Mouse (Mus musculus): ENCODE data around the gene Erc2.

Gene Erc2

GRCm38 (mm10) chr14:28165621-28166211, 543.5 kb downstream of the Erc2 start:
- in situ Hi-C loops (cut with MboI, MseI) = no loop called here

GRCm38 (mm10) chr14:28170711-28171110, 548.5 kb downstream of the Erc2 start:
- in situ Hi-C loops (cut with MboI, MseI) = no loop called here

- in situ Hi-C loops (cut with MboI, MseI) = no loop called here
These were observed 549.1 kb downstream of the Erc2 start for GRCm38 (mm10) chr14:28171364-28171763.

GRCm38 (mm10) chr14:28173736-28174135, 551.5 kb downstream of the Erc2 start:
- in situ Hi-C loops (cut with MboI, MseI) = no loop called here

GRCm38 (mm10) chr14:28181070-28181825, 559.0 kb downstream of the Erc2 start:
- in situ Hi-C loops (cut with MboI, MseI) = no loop called here

- in situ Hi-C loops (cut with MboI, MseI) = no loop called here
These were observed 570.6 kb downstream of the Erc2 start for GRCm38 (mm10) chr14:28192711-28193364.

- in situ Hi-C loops (cut with MboI, MseI) = no loop called here
These were observed 581.6 kb downstream of the Erc2 start for GRCm38 (mm10) chr14:28203874-28204273.

- in situ Hi-C loops (cut with MboI, MseI) = no loop called here
These were observed 584.1 kb downstream of the Erc2 start for GRCm38 (mm10) chr14:28206303-28206702.

- in situ Hi-C loops (cut with MboI, MseI) = no loop called here
These were observed 603.3 kb downstream of the Erc2 start for GRCm38 (mm10) chr14:28225550-28225949.

- in situ Hi-C loops (cut with MboI, MseI) = no loop called here
These were observed 608.3 kb downstream of the Erc2 start for GRCm38 (mm10) chr14:28230563-28230962.

- in situ Hi-C loops (cut with MboI, MseI) = no loop called here
These were observed 609.0 kb downstream of the Erc2 start for GRCm38 (mm10) chr14:28231241-28231640.

GRCm38 (mm10) chr14:28238336-28239048, 616.3 kb downstream of the Erc2 start:
- in situ Hi-C loops (cut with MboI, MseI) = no loop called here

GRCm38 (mm10) chr14:28240111-28240510, 617.9 kb downstream of the Erc2 start:
- in situ Hi-C loops (cut with MboI, MseI) = no loop called here

- in situ Hi-C loops (cut with MboI, MseI) = no loop called here
These were observed 620.5 kb downstream of the Erc2 start for GRCm38 (mm10) chr14:28242743-28243142.

- in situ Hi-C loops (cut with MboI, MseI) = no loop called here
These were observed 621.2 kb downstream of the Erc2 start for GRCm38 (mm10) chr14:28243474-28243873.

- in situ Hi-C loops (cut with MboI, MseI) = loop anchor here in 1 of 2 experiments (25.0 kb wide), 1 partner anchor 1700 kb away; the partner anchor contains the start of gene Dennd6a
These were observed 640.5 kb downstream of the Erc2 start for GRCm38 (mm10) chr14:28262706-28263105.

GRCm38 (mm10) chr14:28267367-28267766, 645.1 kb downstream of the Erc2 start:
- in situ Hi-C loops (cut with MboI, MseI) = loop anchor here in 1 of 2 experiments (25.0 kb wide), 1 partner anchor 1705 kb away; the partner anchor contains the start of gene Dennd6a

GRCm38 (mm10) chr14:28271846-28272245, 649.6 kb downstream of the Erc2 start:
- in situ Hi-C loops (cut with MboI, MseI) = loop anchor here in 1 of 2 experiments (25.0 kb wide), 1 partner anchor 1710 kb away; the partner anchor contains the start of gene Dennd6a

GRCm38 (mm10) chr14:28273669-28274068, 651.4 kb downstream of the Erc2 start:
- in situ Hi-C loops (cut with MboI, MseI) = loop anchor here in 1 of 2 experiments (25.0 kb wide), 1 partner anchor 1711 kb away; the partner anchor contains the start of gene Dennd6a

- in situ Hi-C loops (cut with MboI, MseI) = loop anchor here in 1 of 2 experiments (25.0 kb wide), 1 partner anchor 1713 kb away; the partner anchor contains the start of gene Dennd6a
These were observed 652.6 kb downstream of the Erc2 start for GRCm38 (mm10) chr14:28274826-28275225.

- in situ Hi-C loops (cut with MboI, MseI) = no loop called here
These were observed 656.7 kb downstream of the Erc2 start for GRCm38 (mm10) chr14:28278951-28279350.
